Mouse (Mus musculus) CH12.LX (cell line): Measurements from ENCODE around the gene Ncoa1. TPM values are rescaled to one million over a fixed set of nuclear protein-coding genes. Genes with fewer than 3 reads are reported as not detected.
"Not testable (repeated sequence)": the region's sequence is repeated elsewhere in the genome, so short reads cannot be mapped to it uniquely, and the experiment has no call there.

Experiments used
- DNase-seq: peaks from one replicate; pipeline ENCODE4 v3.0.0-alpha.2; 2013; ENCODE audit errors: extremely low read depth
- H3K27ac ChIP-seq: 2 replicates; pipeline ENCODE4 v1.5.1; 2012; ENCODE audit warnings: low read depth, mild to moderate bottlenecking, control low read depth, moderate library complexity; ENCODE audit not compliant: insufficient read depth
- H3K27me3 ChIP-seq: replicated peaks from 2 replicates; pipeline ENCODE3; 2012; ENCODE audit warnings: inconsistent platforms
- H3K36me3 ChIP-seq, 2 experiments: replicated peaks in 1 of 2; 2 replicates each; pipeline versions ENCODE3 to v1.6.1; 2012; ENCODE audit warnings: inconsistent platforms in 1 of 2, low read length in 1 of 2, mild to moderate bottlenecking in 1 of 2, mixed read lengths in 1 of 2, moderate library complexity in 1 of 2; ENCODE audit not compliant: control insufficient read depth in 1 of 2, insufficient read depth in 1 of 2
- H3K4me1 ChIP-seq, 2 experiments: 2 replicates each; pipeline ENCODE4 v1.6.1; 2012; ENCODE audit warnings: inconsistent platforms in 1 of 2, moderate library complexity in 1 of 2; ENCODE audit not compliant: insufficient read depth in 2 of 2, control insufficient read depth in 1 of 2
- H3K4me2 ChIP-seq: 2 replicates; pipeline ENCODE4 v1.6.1; 2012; ENCODE audit warnings: low read depth, mild to moderate bottlenecking, control low read depth; ENCODE audit not compliant: poor library complexity, insufficient read depth, severe bottlenecking
- H3K4me3 ChIP-seq, 3 experiments: fragments of 150-350 bp in 1 of 3; sonication (generic) in 1 of 3; replicated peaks in 1 of 3; 2 replicates each; pipeline versions ENCODE3 to v1.5.1; 2011 to 2012; ENCODE audit warnings: low read depth in 2 of 3, low read length in 2 of 3, mild to moderate bottlenecking in 2 of 3, moderate library complexity in 2 of 3, control low read depth in 1 of 3, improper control_type of control experiment in 1 of 3, inconsistent platforms in 1 of 3, mixed read lengths in 1 of 3; ENCODE audit not compliant: poor library complexity in 1 of 3
- H3K79me2 ChIP-seq: replicated peaks from 2 replicates; pipeline ENCODE4 v1.6.1; 2012; ENCODE audit warnings: mild to moderate bottlenecking, moderate library complexity; ENCODE audit not compliant: control insufficient read depth, poor library complexity, insufficient read depth, severe bottlenecking; ENCODE audit errors: extremely low read depth
- H3K9ac ChIP-seq: 2 replicates; pipeline ENCODE4 v1.6.1; 2012; ENCODE audit warnings: low read depth, mild to moderate bottlenecking, control low read depth, moderate library complexity; ENCODE audit not compliant: insufficient read depth
- H3K9me3 ChIP-seq: replicated peaks from 2 replicates; pipeline ENCODE3; 2012; ENCODE audit warnings: low read length, inconsistent platforms, mixed read lengths
- CHD1 ChIP-seq: IDR thresholded peaks from 2 replicates; pipeline ENCODE4 v1.6.1; 2012; ENCODE audit warnings: low read depth, low read length, improper control_type of control experiment, inconsistent platforms
- CTCF ChIP-seq, 2 experiments: IDR thresholded peaks in 1 of 2; conservative IDR thresholded peaks in 1 of 2; 2 replicates each; pipeline ENCODE4 v1.5.1; 2011 to 2012; ENCODE audit warnings: low read depth in 2 of 2, low read length in 2 of 2, improper control_type of control experiment in 1 of 2, inconsistent platforms in 1 of 2, mild to moderate bottlenecking in 1 of 2, moderate library complexity in 1 of 2
- E2F4 ChIP-seq: IDR thresholded peaks from 2 replicates; pipeline ENCODE4 v1.6.1; 2011; ENCODE audit warnings: low read depth, low read length, improper control_type of control experiment; ENCODE audit not compliant: insufficient replicate concordance
- EP300 ChIP-seq: IDR thresholded peaks from 2 replicates; pipeline ENCODE4 v1.6.1; 2011; ENCODE audit warnings: low read length, improper control_type of control experiment
- GABPA ChIP-seq: IDR thresholded peaks from 2 replicates; pipeline ENCODE4 v1.6.1; 2012; ENCODE audit warnings: low read depth, low read length, improper control_type of control experiment, inconsistent platforms; ENCODE audit not compliant: insufficient replicate concordance
- HCFC1 ChIP-seq: IDR thresholded peaks from 2 replicates; pipeline ENCODE4 v1.6.1; 2012; ENCODE audit warnings: low read depth, mild to moderate bottlenecking, inconsistent platforms, low read length, improper control_type of control experiment
- IRF4 ChIP-seq: IDR thresholded peaks from 2 replicates; pipeline ENCODE4 v1.6.1; 2014; ENCODE audit warnings: low read depth, mild to moderate bottlenecking, inconsistent platforms, low read length, improper control_type of control experiment
- JUN ChIP-seq: IDR thresholded peaks from 2 replicates; pipeline ENCODE4 v1.6.1; 2011; ENCODE audit warnings: low read depth, mild to moderate bottlenecking, low read length, improper control_type of control experiment, moderate library complexity; ENCODE audit not compliant: insufficient read depth
- JUND ChIP-seq: conservative IDR thresholded peaks from 2 replicates; pipeline ENCODE4 v1.6.1; 2011; ENCODE audit warnings: low read depth, low read length, improper control_type of control experiment
- KAT2A ChIP-seq: IDR thresholded peaks from 2 replicates; pipeline ENCODE4 v1.6.1; 2012; ENCODE audit warnings: low read length, improper control_type of control experiment, inconsistent platforms; ENCODE audit not compliant: insufficient replicate concordance
- MAX ChIP-seq: IDR thresholded peaks from 2 replicates; pipeline ENCODE4 v1.6.1; 2011; ENCODE audit warnings: low read length, improper control_type of control experiment
- MAZ ChIP-seq: IDR thresholded peaks from 2 replicates; pipeline ENCODE4 v1.6.1; 2012; ENCODE audit warnings: low read depth, mild to moderate bottlenecking, inconsistent platforms, low read length, improper control_type of control experiment, moderate library complexity
- MEF2A ChIP-seq: IDR thresholded peaks from 2 replicates; pipeline ENCODE4 v1.6.1; 2014; ENCODE audit warnings: low read depth, mild to moderate bottlenecking, inconsistent platforms, low read length, improper control_type of control experiment, borderline replicate concordance
- MXI1 ChIP-seq: IDR thresholded peaks from 2 replicates; pipeline ENCODE4 v1.6.1; 2011; ENCODE audit warnings: mild to moderate bottlenecking, low read depth, low read length, improper control_type of control experiment
- NELFE ChIP-seq: IDR thresholded peaks from 2 replicates; pipeline ENCODE4 v1.6.1; 2011; ENCODE audit warnings: low read depth, low read length, improper control_type of control experiment
- NRF1 ChIP-seq: IDR thresholded peaks from 2 replicates; pipeline ENCODE4 v1.6.1; 2014; ENCODE audit warnings: low read depth, mild to moderate bottlenecking, inconsistent platforms, low read length, improper control_type of control experiment, moderate library complexity
- PAX5 ChIP-seq: IDR thresholded peaks from 2 replicates; pipeline ENCODE4 v1.6.1; 2012; ENCODE audit warnings: low read length, inconsistent platforms, mixed read lengths
- POLR2A ChIP-seq: IDR thresholded peaks from 2 replicates; pipeline ENCODE4 v1.6.1; 2011; ENCODE audit warnings: low read depth, mild to moderate bottlenecking, improper control_type of control experiment, low read length
- POLR2AphosphoS2 ChIP-seq: IDR thresholded peaks from 2 replicates; pipeline ENCODE4 v1.6.1; 2011; ENCODE audit warnings: low read depth, low read length, improper control_type of control experiment
- RAD21 ChIP-seq: IDR thresholded peaks from 2 replicates; pipeline ENCODE4 v1.6.1; 2011; ENCODE audit warnings: low read depth, mild to moderate bottlenecking, low read length, improper control_type of control experiment, moderate library complexity
- RCOR1 ChIP-seq: conservative IDR thresholded peaks from 2 replicates; pipeline ENCODE4 v1.6.1; 2012; ENCODE audit warnings: low read depth, mild to moderate bottlenecking, inconsistent platforms, low read length, improper control_type of control experiment
- SIN3A ChIP-seq: IDR thresholded peaks from 2 replicates; pipeline ENCODE4 v1.6.1; 2012; ENCODE audit warnings: low read length, improper control_type of control experiment, inconsistent platforms
- TBP ChIP-seq: conservative IDR thresholded peaks from 2 replicates; pipeline ENCODE4 v1.6.1; 2011; ENCODE audit warnings: low read depth, low read length, improper control_type of control experiment
- UBTF ChIP-seq: IDR thresholded peaks from 2 replicates; pipeline ENCODE4 v1.6.1; 2012; ENCODE audit warnings: low read depth, mild to moderate bottlenecking, inconsistent platforms, low read length, improper control_type of control experiment, moderate library complexity
- USF1 ChIP-seq: IDR thresholded peaks from 2 replicates; pipeline ENCODE4 v1.6.1; 2014; ENCODE audit warnings: low read depth, mild to moderate bottlenecking, inconsistent platforms, low read length, improper control_type of control experiment
- USF2 ChIP-seq: conservative IDR thresholded peaks from 2 replicates; pipeline ENCODE4 v1.6.1; 2011; ENCODE audit warnings: low read depth, low read length, improper control_type of control experiment
- ZC3H11A ChIP-seq: IDR thresholded peaks from 2 replicates; pipeline ENCODE4 v1.6.1; 2012; ENCODE audit warnings: low read depth, mild to moderate bottlenecking, inconsistent platforms, low read length, improper control_type of control experiment
- ZNF384 ChIP-seq: IDR thresholded peaks from 2 replicates; pipeline ENCODE4 v1.6.1; 2012; ENCODE audit warnings: low read depth, low read length, improper control_type of control experiment, inconsistent platforms
- dilution Hi-C: fragments of 300-500 bp; cut with MboI; formaldehyde crosslinking; loops from 2 replicates; pipeline ENCODE4 v1.14.3; 2020; ENCODE audit warnings: low sequenced_read_pairs; ENCODE audit not compliant: extremely low pct_unique_long_range_greater_than_20kb, extremely low pct_ligation_motif_present
- in situ Hi-C: fragments of 300-500 bp; cut with MboI; formaldehyde crosslinking; loops from 3 replicates; pipeline ENCODE4 v1.14.3; 2019; ENCODE audit warnings: low sequenced_read_pairs, low pct_ligation_motif_present, low pct_unique_long_range_greater_than_20kb, mixed read lengths
- polyA plus RNA-seq: library from polyadenylated mRNA; unstranded; fragments of >175 nt; gene quantifications from 2 replicates; pipeline ENCODE4 v1.2.1, GENCODE M21; 2012; ENCODE audit warnings: low read depth; ENCODE audit not compliant: insufficient read length
- total RNA-seq, 2 experiments: library from RNA; depleted of rRNA; stranded (reverse); fragments of 300-350 nt in 1 of 2; fragments of >200 nt in 1 of 2; gene quantifications; 2 replicates each; pipeline ENCODE4 v1.2.3; 2012 to 2014

The Ncoa1 gene
- total and polyA plus RNA-seq, 3 experiments: 2.4 to 6.4 (median 4.2) TPM

DNA sequence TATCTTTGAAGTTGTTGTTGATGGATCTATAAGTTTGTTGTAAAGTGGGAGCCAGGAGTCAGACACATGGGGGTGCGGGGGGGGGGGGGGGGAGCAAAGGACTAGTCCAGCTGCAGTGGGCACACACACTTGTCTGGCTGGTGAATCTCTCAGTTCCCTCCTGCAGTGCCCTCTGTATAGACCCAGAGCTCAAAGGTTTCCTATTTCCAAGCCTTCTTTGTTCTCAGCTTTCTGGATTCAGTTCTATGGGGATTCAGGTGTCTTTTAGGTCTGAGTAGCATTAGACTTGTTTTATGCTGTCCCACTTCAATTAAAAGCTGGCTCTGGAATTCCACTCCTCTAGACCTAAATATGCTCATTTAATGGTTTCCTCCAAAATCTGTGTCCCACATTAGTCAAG lies 117.5 kb downstream of the Ncoa1 start:
- peaks cover 7 to 16% of the 10 kb centered on the region in 2 experiments for H3K4me1 ChIP-seq
- no peaks in the 10 kb centered on the region for H3K27me3 ChIP-seq
- no peak for TF ChIP-seq GABPA
- no peak for TF ChIP-seq MXI1
- TF ChIP-seq JUND: no peak
- TF ChIP-seq MAX: no peak
- no peak for TF ChIP-seq PAX5
- no peak for TF ChIP-seq MAZ
- TF ChIP-seq RAD21: no peak
- no peak for TF ChIP-seq TBP
- no peak for TF ChIP-seq CTCF (conservative IDR thresholded peaks at IDR 0.05 in 1 of 2, IDR thresholded peaks at IDR 0.05 in 1 of 2; ENCODE audit: low read depth in 2 of 2, low read length in 2 of 2)
- TF ChIP-seq USF1: no peak
- TF ChIP-seq RCOR1: no peak
- no peak for TF ChIP-seq NELFE
- no peak for TF ChIP-seq POLR2A
- TF ChIP-seq EP300: no peak
- no peak for TF ChIP-seq IRF4
- TF ChIP-seq HCFC1: no peak
- DNase-seq: no peak
- in situ Hi-C loops (no loop called here), dilution Hi-C loops (no loop called here)
- no peaks in the 10 kb centered on the region for H3K79me2 ChIP-seq
- H3K9ac ChIP-seq: no peak overlapping the region
- H3K36me3 ChIP-seq: no peaks in the 10 kb centered on the region
- H3K27ac ChIP-seq: no peak overlapping the region
- H3K4me3 ChIP-seq: no peak overlapping the region
- no peaks in the 10 kb centered on the region for H3K9me3 ChIP-seq
- no peak overlapping the region for H3K4me2 ChIP-seq

DNA sequence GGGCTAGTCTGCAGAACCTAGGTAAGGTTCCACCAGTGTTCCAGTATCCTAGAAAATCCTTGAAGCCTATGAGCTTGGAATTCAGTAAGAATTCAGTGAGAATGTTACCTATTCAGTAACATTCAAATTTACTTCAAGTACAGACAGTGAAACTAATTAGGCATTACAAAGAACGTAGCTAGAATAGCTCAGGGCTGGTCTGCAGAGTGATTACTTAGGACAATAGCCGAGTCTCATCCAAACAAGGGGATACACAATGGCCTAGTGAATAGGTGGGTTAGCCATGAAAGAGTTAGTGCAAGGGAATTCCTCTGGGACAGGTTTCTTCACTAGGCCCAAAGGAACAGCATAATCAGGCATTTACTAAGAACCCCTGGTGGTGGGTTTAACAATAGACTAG lies 118.3 kb downstream of the Ncoa1 start:
- H3K79me2 ChIP-seq, H3K9me3 ChIP-seq, DNase-seq, H3K36me3 ChIP-seq, H3K9ac ChIP-seq, in situ Hi-C loops, H3K4me3 ChIP-seq, dilution Hi-C loops, H3K4me2 ChIP-seq, H3K27ac ChIP-seq, H3K27me3 ChIP-seq: not testable (repeated sequence)
- peaks cover 7 to 16% of the 10 kb centered on the region in 2 experiments for H3K4me1 ChIP-seq

GRCm38 (mm10) chr12:4358100-4358499 lies 118.9 kb downstream of the Ncoa1 start:
- Histone ChIP-seq H3K9ac (no peak overlapping the region), H3K27ac (no peak overlapping the region), H3K36me3 (no peaks in the 10 kb centered on the region), H3K4me2 (no peak overlapping the region), H3K9me3 (no peaks in the 10 kb centered on the region), H3K27me3 (no peaks in the 10 kb centered on the region), H3K4me1 (peaks cover 7 to 16% of the 10 kb centered on the region in 2 experiments), H3K79me2 (no peaks in the 10 kb centered on the region), H3K4me3 (no peak overlapping the region)
- in situ Hi-C loops (no loop called here), dilution Hi-C loops (no loop called here)
- no peak for DNase-seq
- TF ChIP-seq USF2: no peak
- no peak for TF ChIP-seq JUND
- no peak for TF ChIP-seq TBP
- no peak for TF ChIP-seq UBTF
- TF ChIP-seq HCFC1: no peak
- TF ChIP-seq ZNF384: no peak
- no peak for TF ChIP-seq CTCF (conservative IDR thresholded peaks at IDR 0.05 in 1 of 2, IDR thresholded peaks at IDR 0.05 in 1 of 2; ENCODE audit: low read depth in 2 of 2, low read length in 2 of 2)
- no peak for TF ChIP-seq E2F4
- no peak for TF ChIP-seq MEF2A
- no peak for TF ChIP-seq EP300
- no peak for TF ChIP-seq KAT2A
- no peak for TF ChIP-seq ZC3H11A
- no peak for TF ChIP-seq CHD1
- no peak for TF ChIP-seq JUN
- TF ChIP-seq SIN3A: no peak
- TF ChIP-seq NRF1: no peak
- no peak for TF ChIP-seq POLR2AphosphoS2
- TF ChIP-seq USF1: no peak
- TF ChIP-seq MXI1: no peak
